Mouse (Mus musculus) MEL (cell line): ENCODE data around the gene Cep350. TPM values are rescaled to one million over a fixed set of nuclear protein-coding genes. Genes with fewer than 3 reads are reported as not detected.

Source experiments
- DNase-seq: peaks from one replicate; pipeline ENCODE4 v3.0.0; 2011; ENCODE audit warnings: low read depth, low spot score
- H3K27ac ChIP-seq: 2 replicates; pipeline ENCODE4 v1.5.1; 2012; ENCODE audit warnings: low read depth, mild to moderate bottlenecking, control low read depth, low read length, moderate library complexity; ENCODE audit not compliant: control insufficient read depth
- H3K27me3 ChIP-seq, 2 experiments: fragments of 150-350 bp in 1 of 2; sonication (generic) in 1 of 2; 2 replicates each; pipeline ENCODE4 v1.6.1; 2012; ENCODE audit warnings: low read length in 2 of 2, mild to moderate bottlenecking in 2 of 2, improper control_type of control experiment in 1 of 2, moderate library complexity in 1 of 2; ENCODE audit not compliant: insufficient read depth in 2 of 2, control insufficient read depth in 1 of 2
- H3K36me3 ChIP-seq, 2 experiments: 2 replicates each; pipeline ENCODE4 v1.6.1; 2012 to 2014; ENCODE audit warnings: low read length in 2 of 2, improper control_type of control experiment in 1 of 2, inconsistent platforms in 1 of 2, mild to moderate bottlenecking in 1 of 2; ENCODE audit not compliant: insufficient read depth in 2 of 2, control insufficient read depth in 1 of 2
- H3K4me1 ChIP-seq, 2 experiments: fragments of 150-350 bp in 1 of 2; sonication (generic) in 1 of 2; 2 replicates each; pipeline ENCODE4 v1.6.1; 2012; ENCODE audit warnings: low read length in 2 of 2, improper control_type of control experiment in 1 of 2, mild to moderate bottlenecking in 1 of 2; ENCODE audit not compliant: insufficient read depth in 2 of 2, control insufficient read depth in 1 of 2
- H3K4me3 ChIP-seq, 2 experiments: fragments of 150-350 bp in 1 of 2; sonication (generic) in 1 of 2; 2 replicates each; pipeline ENCODE4 v1.5.1; 2012; ENCODE audit warnings: low read depth in 2 of 2, low read length in 2 of 2, mild to moderate bottlenecking in 2 of 2, moderate library complexity in 2 of 2, control low read depth in 1 of 2, improper control_type of control experiment in 1 of 2; ENCODE audit not compliant: control insufficient read depth in 1 of 2, insufficient read depth in 1 of 2
- H3K79me2 ChIP-seq: 2 replicates; pipeline ENCODE4 v1.6.1; 2012; ENCODE audit warnings: mild to moderate bottlenecking, low read length, moderate library complexity; ENCODE audit not compliant: control insufficient read depth, poor library complexity, insufficient read depth
- H3K9ac ChIP-seq: 2 replicates; pipeline ENCODE4 v1.6.1; 2012; ENCODE audit warnings: low read depth, mild to moderate bottlenecking, control low read depth, low read length, moderate library complexity; ENCODE audit not compliant: control insufficient read depth, poor library complexity, severe bottlenecking
- H3K9me3 ChIP-seq: fragments of 150-350 bp; sonication (generic); replicated peaks from 2 replicates; pipeline ENCODE4 v1.6.1; 2012; ENCODE audit warnings: mild to moderate bottlenecking, low read length, improper control_type of control experiment, moderate library complexity; ENCODE audit not compliant: insufficient read depth
- CHD1 ChIP-seq: IDR thresholded peaks from 2 replicates; pipeline ENCODE4 v1.6.1; 2012; ENCODE audit warnings: low read depth, mild to moderate bottlenecking, inconsistent platforms, low read length, improper control_type of control experiment
- CHD2 ChIP-seq: IDR thresholded peaks from 2 replicates; pipeline ENCODE4 v1.6.1; 2011; ENCODE audit warnings: low read length, improper control_type of control experiment
- ELF1 ChIP-seq: IDR thresholded peaks from 2 replicates; pipeline ENCODE4 v1.6.1; 2014; ENCODE audit warnings: low read depth, mild to moderate bottlenecking, inconsistent platforms, low read length, improper control_type of control experiment, moderate library complexity
- EP300 ChIP-seq, 2 experiments: IDR thresholded peaks; 2 replicates each; pipeline ENCODE4 v1.6.1; 2011; ENCODE audit warnings: improper control_type of control experiment in 2 of 2, low read length in 2 of 2, low read depth in 1 of 2, mild to moderate bottlenecking in 1 of 2
- GATA1 ChIP-seq: IDR thresholded peaks from 2 replicates; pipeline ENCODE4 v1.6.1; 2011; ENCODE audit warnings: low read depth, low read length, improper control_type of control experiment
- HCFC1 ChIP-seq: IDR thresholded peaks from 2 replicates; pipeline ENCODE4 v1.6.1; 2012; ENCODE audit warnings: low read depth, mild to moderate bottlenecking, inconsistent platforms, low read length, improper control_type of control experiment, moderate library complexity
- JUND ChIP-seq: IDR thresholded peaks from 2 replicates; pipeline ENCODE4 v1.6.1; 2011; ENCODE audit warnings: low read depth, mild to moderate bottlenecking, improper control_type of control experiment, low read length
- KAT2A ChIP-seq: conservative IDR thresholded peaks from 2 replicates; pipeline ENCODE4 v1.6.1; 2012; ENCODE audit warnings: low read depth, low read length, improper control_type of control experiment, inconsistent platforms
- MAFK ChIP-seq: IDR thresholded peaks from 2 replicates; pipeline ENCODE4 v1.6.1; 2011; ENCODE audit warnings: low read depth, mild to moderate bottlenecking, low read length, improper control_type of control experiment, borderline replicate concordance
- MYB ChIP-seq: IDR thresholded peaks from 2 replicates; pipeline ENCODE4 v1.6.1; 2011; ENCODE audit warnings: mild to moderate bottlenecking, low read depth, low read length, improper control_type of control experiment
- NRF1 ChIP-seq: IDR thresholded peaks from 2 replicates; pipeline ENCODE4 v1.6.1; 2014; ENCODE audit warnings: low read depth, mild to moderate bottlenecking, inconsistent platforms, low read length, improper control_type of control experiment, moderate library complexity; ENCODE audit not compliant: poor library complexity, insufficient read depth, severe bottlenecking
- POLR2AphosphoS5 ChIP-seq: IDR thresholded peaks from 2 replicates; pipeline ENCODE4 v1.6.1; 2012; ENCODE audit warnings: low read depth, borderline replicate concordance, mild to moderate bottlenecking, inconsistent platforms, low read length, moderate library complexity, mixed read lengths
- RAD21 ChIP-seq: IDR thresholded peaks from 2 replicates; pipeline ENCODE4 v1.6.1; 2011; ENCODE audit warnings: mild to moderate bottlenecking, low read depth, low read length, improper control_type of control experiment
- SIN3A ChIP-seq: IDR thresholded peaks from 2 replicates; pipeline ENCODE4 v1.6.1; 2012; ENCODE audit warnings: low read length, improper control_type of control experiment, inconsistent platforms
- polyA plus RNA-seq, 2 experiments: library from polyadenylated mRNA; stranded (reverse) in 1 of 2; unstranded in 1 of 2; fragments of >175 nt in 1 of 2; fragments of >200 nt in 1 of 2; gene quantifications; 2 replicates each; pipeline versions ENCODE4 v1.2.1 to v1.2.4; 2012; ENCODE audit warnings: low replicate concordance in 2 of 2, low read depth in 1 of 2; ENCODE audit not compliant: insufficient read length in 2 of 2, insufficient read depth in 1 of 2, missing spikeins in 1 of 2
- total RNA-seq: library from RNA; depleted of rRNA; stranded (reverse); fragments of 300-350 nt; gene quantifications from 2 replicates; pipeline ENCODE4 v1.2.3, GENCODE M21; 2012

The Cep350 gene
- total and polyA plus RNA-seq, 3 experiments = 4.3 to 110 (median 9.7) TPM

- Histone ChIP-seq H3K27ac (no peak overlapping the region), H3K4me1 (no peaks in the 10 kb centered on the region), H3K9me3 (no peaks in the 10 kb centered on the region), H3K27me3 (no peaks in the 10 kb centered on the region), H3K36me3 (peaks cover 0 to 4% of the 10 kb centered on the region in 2 experiments; a peak in 2 of 4 replicates), H3K9ac (no peak overlapping the region), H3K4me3 (no peak overlapping the region), H3K79me2 (no peaks in the 10 kb centered on the region)
- DNase-seq = no peak
- no peak for TF ChIP-seq SIN3A
- no peak for TF ChIP-seq POLR2AphosphoS5
- TF ChIP-seq JUND = no peak
- TF ChIP-seq MAFK = no peak
- TF ChIP-seq CHD1 = no peak
- TF ChIP-seq MYB = no peak
- no peak for TF ChIP-seq HCFC1
- no peak for TF ChIP-seq EP300 (IDR thresholded peaks at IDR 0.05; ENCODE audit: low read depth in 1 of 2, low read length in 2 of 2)
- no peak for TF ChIP-seq ELF1
- no peak for TF ChIP-seq RAD21
Measured at GRCm38 (mm10) chr1:156002366-156002765, 29.3 kb upstream of the Cep350 start.

- DNase-seq = no peak
- H3K79me2 ChIP-seq = no peaks in the 10 kb centered on the region
- TF ChIP-seq GATA1 (peak; percentile 49), EP300 (IDR thresholded peaks at IDR 0.05; ENCODE audit: low read depth in 1 of 2, low read length in 2 of 2) (peak in 1 of 2 experiments; percentile 17; a peak in 1 of 4 replicates), CHD2 (no peak)
- H3K9me3 ChIP-seq = no peaks in the 10 kb centered on the region
- H3K9ac ChIP-seq = no peak overlapping the region
- H3K27ac ChIP-seq = no peak overlapping the region
- peaks cover 0 to 6% of the 10 kb centered on the region in 2 experiments; a peak in 2 of 4 replicates for H3K36me3 ChIP-seq
- H3K4me3 ChIP-seq = no peak overlapping the region
- H3K4me1 ChIP-seq = peaks cover 0 to 4% of the 10 kb centered on the region in 2 experiments; a peak in 2 of 4 replicates
- no peaks in the 10 kb centered on the region for H3K27me3 ChIP-seq
Measured at GRCm38 (mm10) chr1:155995612-155996011, 22.6 kb upstream of the Cep350 start.

DNA sequence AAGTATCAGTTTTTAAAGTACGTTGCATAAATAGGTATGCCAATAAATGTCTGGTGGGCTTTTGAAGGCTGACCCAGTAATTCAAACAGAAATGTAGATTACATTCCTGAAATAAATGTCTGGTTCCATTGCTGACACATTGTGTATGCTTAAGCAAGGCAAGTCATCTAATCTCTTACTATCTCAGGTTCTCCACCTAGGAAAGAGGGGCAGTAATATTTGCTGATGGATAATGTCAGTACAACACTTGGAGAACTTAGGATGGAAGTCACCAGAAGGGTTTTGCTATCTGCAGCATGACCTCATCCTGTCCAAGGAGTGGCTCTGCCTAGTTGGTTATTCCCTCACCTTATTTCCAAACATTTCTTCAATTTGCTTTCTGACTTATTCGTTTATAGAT lies 21.5 kb upstream of the Cep350 start:
- no peaks in the 10 kb centered on the region for H3K9me3 ChIP-seq
- TF ChIP-seq KAT2A (no peak), NRF1 (no peak)
- H3K36me3 ChIP-seq = peaks cover 0 to 11% of the 10 kb centered on the region in 2 experiments; a peak in 2 of 4 replicates
- no peaks in the 10 kb centered on the region for H3K27me3 ChIP-seq
- no peaks in the 10 kb centered on the region for H3K79me2 ChIP-seq
- no peak overlapping the region for H3K9ac ChIP-seq
- DNase-seq = no peak
- H3K4me3 ChIP-seq = no peak overlapping the region
- peaks cover 1 to 4% of the 10 kb centered on the region in 2 experiments; a peak in 2 of 4 replicates for H3K4me1 ChIP-seq
- H3K27ac ChIP-seq = no peak overlapping the region
